In genomic region chr2:52560266-52560665, GRCm38 (mm10) we compare ENCODE assay signal across 18 mouse cellular contexts.
DNase-seq lines count a peak whose midpoint lies in the region; ATAC-seq lines count a peak whose summit lies in the region.
"Had no signal": no experiment of that assay in that cellular context is flagged by ENCODE, and none has a peak within 500 bp of the region (broad histone marks: within the 10 kb centered on the region; RNA-seq: fewer than 3 reads in every experiment).

No protein-coding gene starts in this region.

- no peak overlapping the region for H3K4me3 ChIP-seq in heart, embryonic 12.5 days
- no peak overlapping the region for H3K4me3 ChIP-seq in heart, embryonic 10.5 days

- H3K9me3 ChIP-seq in heart, embryonic 12.5 days (replicated peaks) = no peaks in the 10 kb centered on the region
- H3K9me3 ChIP-seq in heart, embryonic 10.5 days = no peaks in the 10 kb centered on the region
- H3K9me3 ChIP-seq: G1E had no signal

- peak; percentile 61 for DNase-seq in heart, adult 11 months
- peak; percentile 53 for DNase-seq in heart, embryonic 10.5 days (ENCODE audit: low spot score)
- DNase-seq in heart, postnatal 14 days = no peak
- DNase-seq: adrenal gland, adult 2 months; adrenal gland, adult 8-10 months; adrenal gland, postnatal 10 days; adrenal gland, postnatal 14 days; adrenal gland, postnatal 25 days; adrenal gland, postnatal 36 days; B cell, adult 2 months; cerebellum, adult 11 months; cerebellum, adult 11-12 months; cerebellum, adult 18-20 months had no signal

- no peak for ATAC-seq in heart, embryonic 12.5 days (ENCODE audit: insufficient number of reproducible peaks, low FRiP score)
- ATAC-seq: activated CD4-positive, CD25-positive, alpha-beta regulatory T cell, adult 4 months; Patski had no signal

- H3K9ac ChIP-seq in heart, embryonic 12.5 days = no peak overlapping the region

- H3K27me3 ChIP-seq in heart, embryonic 12.5 days (replicated peaks) = 0 out of 2 replicates have a peak, but pooled peaks cover 4% of the 10 kb centered on the region
- H3K27me3 ChIP-seq in heart, embryonic 10.5 days (ENCODE audit: insufficient read depth, poor library complexity, severe bottlenecking) = no peaks in the 10 kb centered on the region
- H3K27me3 ChIP-seq: CH12.LX, Patski had no signal

- H3K4me1 ChIP-seq in heart, embryonic 12.5 days (replicated peaks) = 0 out of 2 replicates have a peak, but pooled peaks cover 6% of the 10 kb centered on the region
- peaks cover 11% of the 10 kb centered on the region; the same call in 1 of the 2 replicates for H3K4me1 ChIP-seq in heart, embryonic 10.5 days

- H3K27ac ChIP-seq in heart, embryonic 12.5 days (ENCODE audit: poor library complexity, severe bottlenecking) = no peak overlapping the region
- no peak overlapping the region for H3K27ac ChIP-seq in heart, embryonic 10.5 days

- WGBS in heart, embryonic 12.5 days = 55% methylated on average over 2 of the region's 2 CpGs
- WGBS in heart, embryonic 10.5 days = 58% methylated on average over 2 of the region's 2 CpGs

- H3K36me3 ChIP-seq in heart, embryonic 12.5 days = no peaks in the 10 kb centered on the region
- H3K36me3 ChIP-seq in heart, embryonic 10.5 days = no peaks in the 10 kb centered on the region
- H3K36me3 ChIP-seq: G1E had no signal

- intact Hi-C loops in heart, postnatal 14 days (cut with DNase I) = no loop called here

- no peak overlapping the region for H3K4me2 ChIP-seq in heart, embryonic 12.5 days

Comparison
In these comparisons a context has a peak if more than half of its experiments do, and no peak if none do; other contexts are left out.
1. DNase-seq: peak in heart, adult 11 months (single experiment) and heart, embryonic 10.5 days (single experiment); none in heart, postnatal 14 days (0 of 2).